Mouse (Mus musculus): ENCODE results near the gene Fgd6.
A peak's percentile ranks its signal among the peaks of the same experiment; 100 is the strongest.

Gene Fgd6

GRCm38 (mm10) chr10:94035658-94036374 lies at the start of gene Fgd6, which contains the start of gene Vezt:
Gene Fgd6, plus strand, starts transcription at chr10:94036001.
Gene Vezt, minus strand, starts transcription at chr10:94035817.
- DNase-seq (ENCODE audit: extremely low read depth, insufficient read length, low spot score) = peak; percentile 98

DNA sequence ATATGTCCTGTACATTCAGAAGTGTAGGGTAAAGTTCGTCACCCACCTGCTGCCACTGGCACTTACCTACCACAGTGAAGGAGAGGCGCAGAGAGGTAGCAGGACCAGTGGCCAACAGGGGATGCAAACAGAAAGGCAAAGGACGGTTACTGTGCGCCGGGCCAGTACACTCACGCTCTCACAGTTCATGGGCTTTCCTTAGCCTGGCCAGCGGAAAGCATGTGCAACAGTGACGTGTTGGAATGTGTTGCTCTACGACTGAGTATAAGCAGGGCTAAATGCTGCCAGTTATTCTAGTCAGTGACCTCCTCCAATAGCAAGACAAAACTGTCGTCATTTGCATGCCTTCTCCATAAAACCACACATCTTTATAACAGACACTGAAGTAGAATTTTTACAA lies 41.7 kb upstream of the Fgd6 start:
- no peak for DNase-seq (ENCODE audit: extremely low read depth, insufficient read length, low spot score)

GRCm38 (mm10) chr10:93995100-93995499 lies 40.7 kb upstream of the Fgd6 start:
- no peak for DNase-seq (ENCODE audit: extremely low read depth, insufficient read length, low spot score)

DNA sequence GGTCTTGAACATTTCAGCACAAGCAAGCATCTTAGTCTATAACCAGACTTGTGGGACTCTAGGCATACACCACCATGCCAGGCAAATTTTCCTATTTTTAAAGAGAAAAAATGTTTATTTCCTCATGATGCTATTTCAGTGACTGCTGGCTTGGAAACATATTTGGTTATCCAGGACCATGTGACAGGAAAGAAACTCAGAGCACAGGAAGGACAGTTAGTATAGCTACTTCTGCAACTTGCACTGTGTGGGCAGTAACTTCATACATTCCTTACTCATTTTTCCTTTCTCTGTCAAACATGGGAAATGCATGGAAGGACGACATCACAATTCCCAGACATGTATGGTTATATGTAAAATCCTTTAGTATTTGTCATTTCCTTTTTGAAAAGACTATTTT lies 36.4 kb upstream of the Fgd6 start:
- DNase-seq (ENCODE audit: extremely low read depth, insufficient read length, low spot score) = no peak

DNA sequence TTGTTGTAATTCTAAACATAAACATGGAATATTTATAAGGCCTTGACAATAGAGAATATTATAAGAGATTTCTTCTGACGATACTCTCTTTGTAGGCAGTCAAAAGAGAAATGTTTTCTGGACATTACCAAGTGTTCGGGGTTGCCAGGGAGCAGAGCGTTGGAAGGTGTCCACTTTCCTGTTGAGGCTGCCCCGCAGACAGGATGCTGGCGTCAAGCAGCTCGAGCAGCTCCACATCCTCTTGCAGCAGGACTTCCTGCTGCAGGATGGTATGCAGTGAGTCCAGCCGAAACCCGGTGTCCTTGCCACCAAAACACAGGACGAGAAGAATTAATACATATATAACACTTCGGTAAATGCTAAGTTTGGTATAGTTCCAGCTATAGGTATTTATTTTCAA lies 35.6 kb upstream of the Fgd6 start:
- DNase-seq (ENCODE audit: extremely low read depth, insufficient read length, low spot score) = no peak

GRCm38 (mm10) chr10:94008356-94008755 lies 27.4 kb upstream of the Fgd6 start:
- DNase-seq (ENCODE audit: extremely low read depth, insufficient read length, low spot score) = no peak

- no peak for DNase-seq (ENCODE audit: extremely low read depth, insufficient read length, low spot score)
Measured at GRCm38 (mm10) chr10:94009991-94010679, 25.7 kb upstream of the Fgd6 start.

GRCm38 (mm10) chr10:94011024-94011423 lies 24.8 kb upstream of the Fgd6 start:
- DNase-seq (ENCODE audit: extremely low read depth, insufficient read length, low spot score) = no peak

GRCm38 (mm10) chr10:94013196-94013595 lies 22.6 kb upstream of the Fgd6 start:
- DNase-seq (ENCODE audit: extremely low read depth, insufficient read length, low spot score) = peak; percentile 19

DNA sequence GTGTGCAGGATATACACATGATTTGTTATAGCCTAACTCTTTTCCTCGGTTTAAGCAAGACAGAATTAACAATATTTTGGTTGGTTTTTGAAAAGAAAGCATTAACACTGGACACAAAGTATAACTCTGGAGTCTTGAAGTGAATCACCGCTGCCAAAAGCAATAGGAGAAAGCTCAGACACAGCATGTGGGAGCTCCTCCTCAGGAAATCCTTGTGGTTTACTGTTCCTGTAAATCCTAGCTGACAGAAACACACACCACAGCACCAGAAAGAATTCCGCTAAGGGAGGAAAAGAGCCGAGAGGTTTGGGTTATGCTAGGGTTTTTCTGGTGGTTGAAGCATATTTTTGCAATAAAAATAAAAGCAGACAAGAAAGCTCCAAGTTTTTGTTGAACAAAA lies 21.6 kb upstream of the Fgd6 start:
- no peak for DNase-seq (ENCODE audit: extremely low read depth, insufficient read length, low spot score)

DNA sequence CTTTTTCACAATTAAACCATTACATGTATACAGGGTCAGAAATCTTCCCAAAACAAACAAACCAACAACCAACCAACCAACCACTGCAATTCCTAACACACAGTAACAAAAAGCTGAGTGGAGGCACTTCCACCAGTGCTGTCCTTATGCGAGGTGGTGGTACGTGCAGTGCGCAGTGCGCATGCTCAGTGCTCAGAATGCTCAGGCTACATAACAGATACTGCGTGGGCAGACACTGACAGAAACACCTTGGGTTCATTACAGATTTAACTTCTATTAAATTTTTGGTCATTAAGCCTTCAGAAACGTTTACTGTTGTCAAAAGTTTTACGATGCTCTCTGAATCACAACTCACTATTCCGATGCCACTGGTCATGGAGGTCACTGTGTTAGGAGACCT lies 18.3 kb upstream of the Fgd6 start:
- no peak for DNase-seq (ENCODE audit: extremely low read depth, insufficient read length, low spot score)

DNA sequence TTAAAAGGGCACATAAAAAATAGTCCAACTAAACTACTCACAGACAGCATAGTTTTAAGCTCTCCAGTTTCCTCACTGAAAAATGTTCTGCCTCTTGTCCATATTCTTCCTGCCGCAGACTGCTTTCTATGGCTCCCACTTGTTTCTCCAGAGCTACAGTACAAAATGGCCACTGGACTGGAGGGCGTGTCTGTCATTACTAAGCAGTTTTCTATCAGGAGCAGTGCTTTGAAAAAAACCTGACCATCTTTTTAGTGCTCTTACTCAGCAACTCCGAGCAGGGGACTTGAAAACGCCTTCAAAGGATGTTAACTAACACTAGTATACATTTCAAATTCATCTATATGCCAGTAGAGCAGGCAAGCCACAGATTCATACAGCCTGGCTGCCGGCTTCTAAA lies 15.2 kb upstream of the Fgd6 start:
- DNase-seq (ENCODE audit: extremely low read depth, insufficient read length, low spot score) = no peak

DNA sequence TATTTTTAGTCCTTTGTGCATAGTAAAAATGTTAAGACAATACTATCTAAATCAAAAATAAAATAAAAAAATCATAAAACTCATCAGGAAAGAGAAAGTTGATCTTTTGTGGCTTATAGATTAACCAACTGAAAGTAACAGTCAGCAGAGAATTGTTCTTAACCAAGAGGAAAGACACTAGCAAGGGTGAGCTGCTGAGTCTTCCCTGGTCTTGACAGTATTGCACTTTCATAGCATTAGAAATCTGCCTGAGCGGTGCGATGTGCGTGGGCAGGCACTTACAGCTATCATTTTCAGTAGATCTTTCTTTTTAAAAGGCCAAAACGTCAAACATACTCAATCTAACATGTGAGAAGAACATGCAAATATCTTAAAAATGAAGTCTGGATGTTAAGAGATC lies 14.7 kb upstream of the Fgd6 start:
- DNase-seq (ENCODE audit: extremely low read depth, insufficient read length, low spot score) = no peak

DNA sequence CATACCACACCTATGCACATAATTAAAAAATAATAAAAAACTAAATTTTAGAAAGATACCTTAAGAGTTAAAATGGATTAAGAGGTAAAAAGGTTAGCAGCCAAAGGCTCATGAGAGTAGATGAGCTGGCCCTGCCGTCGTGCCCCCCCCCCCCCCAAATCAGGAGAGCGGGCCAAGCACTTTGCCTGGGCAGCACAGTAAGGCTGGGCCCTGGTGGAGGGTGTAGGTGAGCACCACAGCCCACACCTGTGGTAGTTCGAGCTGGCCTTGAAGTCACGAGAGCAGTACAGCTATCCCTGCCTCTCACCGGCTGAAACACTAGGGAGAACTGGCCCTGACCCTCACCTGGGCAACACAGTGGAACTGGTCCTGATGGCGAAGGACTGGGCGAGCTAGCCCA lies 10.7 kb upstream of the Fgd6 start:
- DNase-seq (ENCODE audit: extremely low read depth, insufficient read length, low spot score) = no peak

- no peak for DNase-seq (ENCODE audit: extremely low read depth, insufficient read length, low spot score)
Measured at GRCm38 (mm10) chr10:94028493-94028892, 7.3 kb upstream of the Fgd6 start.

DNA sequence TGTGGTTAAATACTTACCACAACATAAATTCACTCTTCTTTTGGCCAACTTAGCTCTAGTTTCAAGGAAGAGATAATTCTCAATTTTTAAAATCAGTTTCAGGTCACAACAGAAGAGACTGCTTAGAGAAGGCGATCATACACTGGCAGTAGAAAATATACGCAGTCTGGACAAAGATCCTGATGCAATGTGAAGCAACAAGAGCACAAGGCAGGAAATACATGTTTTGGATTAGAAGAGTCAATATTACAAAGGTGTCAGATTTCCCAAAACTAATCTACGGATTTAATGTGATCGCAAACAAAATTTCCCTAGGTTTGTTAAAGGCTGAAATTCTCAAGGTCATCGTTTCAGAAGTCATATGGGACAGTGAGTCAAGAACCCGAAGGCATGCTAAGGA lies 4.6 kb upstream of the Fgd6 start:
- no peak for DNase-seq (ENCODE audit: extremely low read depth, insufficient read length, low spot score)

DNA sequence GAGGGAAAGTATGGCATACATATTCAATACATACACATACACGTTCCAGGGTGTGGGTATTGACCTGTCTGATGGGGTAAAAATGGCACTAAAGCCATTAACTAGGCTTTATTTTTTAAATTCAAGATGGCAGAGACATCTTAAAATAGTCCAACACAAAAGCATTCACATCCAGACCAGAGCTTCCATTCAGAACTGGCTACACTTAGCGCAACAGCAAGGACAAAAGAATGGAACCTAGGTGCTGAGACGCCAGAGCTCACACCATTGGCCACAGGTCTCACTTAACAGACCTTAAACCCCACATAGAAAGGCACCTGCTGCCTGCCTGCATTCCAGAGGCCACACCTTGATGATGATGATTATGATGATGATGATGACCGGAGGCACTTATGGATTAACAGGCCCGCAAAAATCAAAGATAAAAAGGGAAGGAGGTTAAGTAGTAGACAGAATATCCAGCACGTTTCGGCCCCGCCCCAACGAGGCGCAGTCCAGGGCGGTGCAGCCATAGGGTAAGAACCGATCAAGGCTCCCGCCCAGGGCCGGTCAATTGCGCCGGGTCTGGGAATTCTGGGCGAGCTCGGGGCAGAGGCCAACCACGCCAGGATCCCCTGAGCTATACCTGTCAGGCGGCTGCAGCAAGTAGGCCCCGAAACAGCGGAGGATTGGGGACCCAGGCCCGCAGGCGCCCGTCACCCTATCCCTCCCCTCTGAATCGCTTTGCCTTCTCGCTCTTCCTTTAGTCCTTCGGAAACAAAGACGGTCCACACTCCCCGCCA lies 734 bp upstream of the Fgd6 start:
- no peak for DNase-seq (ENCODE audit: extremely low read depth, insufficient read length, low spot score)

DNA sequence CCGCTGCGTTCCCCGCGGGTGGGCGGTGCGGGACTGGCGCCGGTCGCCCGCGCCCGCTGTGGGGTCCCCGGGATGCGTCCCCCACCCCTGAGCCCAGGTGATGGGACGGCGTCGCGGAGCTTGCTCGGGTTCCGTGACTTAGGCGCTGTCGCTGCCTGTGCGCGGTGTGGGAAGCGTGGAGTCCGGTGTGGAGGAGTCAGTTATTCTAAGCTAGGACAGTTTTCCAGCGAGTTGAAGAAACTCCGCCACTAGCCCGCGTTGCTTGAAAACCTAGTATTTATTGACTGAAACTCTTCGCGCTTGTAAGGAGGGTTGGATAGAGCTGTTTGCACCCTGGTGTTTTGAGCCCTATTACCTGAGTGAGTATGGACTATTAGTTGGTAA lies 566 bp downstream of the Fgd6 start:
- no peak for DNase-seq (ENCODE audit: extremely low read depth, insufficient read length, low spot score)

DNA sequence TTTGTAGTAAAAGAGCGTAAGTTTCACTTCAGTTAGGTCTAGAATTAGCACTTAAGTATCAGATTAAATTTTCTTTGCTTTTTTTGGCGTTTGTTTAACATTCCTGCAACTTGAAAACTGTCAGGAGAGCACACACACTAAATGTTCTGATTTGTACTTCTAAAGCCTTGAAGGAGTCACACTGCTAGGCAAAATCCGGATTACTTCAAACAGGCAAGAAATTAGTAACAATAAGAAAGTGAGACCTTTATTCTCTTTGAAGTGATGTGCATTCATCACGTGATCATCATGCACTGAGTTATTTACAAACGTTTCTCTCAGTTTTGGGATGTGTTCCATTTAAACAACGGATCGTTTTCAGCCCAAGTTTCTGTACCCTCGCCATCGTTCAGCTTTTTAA lies 1.4 kb downstream of the Fgd6 start:
- DNase-seq (ENCODE audit: extremely low read depth, insufficient read length, low spot score) = no peak

GRCm38 (mm10) chr10:94037596-94037995 lies 1.8 kb downstream of the Fgd6 start:
- DNase-seq (ENCODE audit: extremely low read depth, insufficient read length, low spot score) = no peak

DNA sequence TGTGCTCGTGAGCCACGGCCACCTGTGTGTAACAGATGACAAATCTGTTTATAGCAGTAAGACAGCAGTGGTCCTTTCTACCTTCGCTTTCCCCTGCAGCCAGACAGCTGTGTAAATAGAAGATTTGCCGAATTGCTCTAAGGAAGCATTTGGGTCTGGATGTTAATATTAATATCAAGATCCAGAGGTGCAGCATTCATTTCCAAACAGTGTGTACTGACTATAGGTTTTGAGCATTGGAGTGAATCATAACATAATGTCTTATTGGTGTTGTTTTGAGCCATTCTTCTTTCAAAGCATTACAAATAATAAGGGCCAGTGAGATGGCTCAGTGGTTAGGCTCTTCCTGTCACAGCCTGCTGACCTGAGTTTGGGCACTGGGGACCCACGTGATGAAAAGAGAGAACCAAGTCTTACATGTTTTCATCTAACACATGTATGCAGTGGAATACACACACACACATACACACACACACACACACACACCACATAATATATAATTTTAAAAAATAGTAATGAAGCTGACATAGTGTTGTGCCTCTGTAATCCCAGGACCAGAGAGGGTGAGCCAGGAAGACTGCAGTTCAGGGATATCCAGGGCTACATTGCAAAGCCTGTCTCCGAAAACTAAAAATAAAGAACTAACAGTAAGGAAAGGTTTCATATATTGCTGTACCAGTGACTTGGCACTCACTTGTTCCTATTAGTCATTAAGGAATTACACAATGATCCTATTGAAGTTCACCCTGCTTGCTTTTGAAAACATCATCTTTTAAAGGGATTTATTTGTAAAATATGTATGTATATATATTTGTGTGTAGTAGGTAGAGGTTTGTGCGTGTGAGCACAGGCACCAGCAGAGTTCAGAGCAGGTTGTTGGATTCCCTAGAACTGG lies 2.8 kb downstream of the Fgd6 start:
- no peak for DNase-seq (ENCODE audit: extremely low read depth, insufficient read length, low spot score)

Data from 3134 (cell line).